Mouse (Mus musculus) forebrain, embryonic 11.5 days (tissue): Measurements from ENCODE around the gene Nfic. TPM values are rescaled to one million over a fixed set of nuclear protein-coding genes. Genes with fewer than 3 reads are reported as not detected.

Experiments
- ATAC-seq: fragments of 200-750 bp; cut with Nextera tagmentation; replicated peaks from 2 replicates; pipeline ENCODE4 v1.8.0; 2017; ENCODE audit warnings: moderate TSS enrichment; ENCODE audit not compliant: low FRiP score
- DNase-seq: peaks from one replicate; pipeline ENCODE4 v3.0.0-alpha.2; 2017; ENCODE audit warnings: low spot score
- H3K27ac ChIP-seq: fragments of 300-500 bp; sonication (generic); 2 replicates; pipeline ENCODE4 v1.5.1; 2014; ENCODE audit warnings: low read depth, low read length
- H3K27me3 ChIP-seq: fragments of 300-500 bp; sonication (generic); 2 replicates; pipeline ENCODE4 v1.6.1; 2014; ENCODE audit warnings: mild to moderate bottlenecking, low read length, mixed read lengths; ENCODE audit not compliant: control insufficient read depth, insufficient read depth
- H3K36me3 ChIP-seq: fragments of 300-500 bp; sonication (generic); 2 replicates; pipeline ENCODE4 v1.6.1; 2014; ENCODE audit warnings: mild to moderate bottlenecking, low read length, moderate library complexity, mixed read lengths; ENCODE audit not compliant: control insufficient read depth, insufficient read depth
- H3K4me1 ChIP-seq: fragments of 300-500 bp; sonication (generic); replicated peaks from 2 replicates; pipeline ENCODE4 v1.6.1; 2014; ENCODE audit warnings: low read length, mixed read lengths; ENCODE audit not compliant: control insufficient read depth, insufficient read depth
- H3K4me2 ChIP-seq: fragments of 300-500 bp; sonication (generic); 2 replicates; pipeline ENCODE4 v1.6.1; 2014; ENCODE audit warnings: low read depth, mild to moderate bottlenecking, low read length, moderate library complexity, mixed read lengths; ENCODE audit not compliant: severe bottlenecking
- H3K4me3 ChIP-seq: fragments of 300-500 bp; sonication (generic); 2 replicates; pipeline ENCODE4 v1.5.1; 2014; ENCODE audit warnings: low read depth, low read length
- H3K9ac ChIP-seq: fragments of 300-500 bp; sonication (generic); 2 replicates; pipeline ENCODE4 v1.6.1; 2014; ENCODE audit warnings: low read length
- H3K9me3 ChIP-seq: fragments of 300-500 bp; sonication (generic); 2 replicates; pipeline ENCODE4 v1.6.1; 2016; ENCODE audit warnings: low read length, mixed read lengths; ENCODE audit not compliant: control insufficient read depth
- WGBS: fragments of 180-500 bp; shearing (Covaris S2); extraction: QIAGEN DNeasy Blood & Tissue Kit; methylation state at CpG from one replicate; pipeline ENCODE4 v1.1.7; 2014; 5-methylcytosine and 5-hydroxymethylcytosine counted together
- polyA plus RNA-seq: library from polyadenylated mRNA; unstranded; fragments of >200 nt; fragmentation: Nextera tagmentation; extraction: Ambion mirVana; gene quantifications from 2 replicates; pipeline ENCODE4 v1.2.1, GENCODE M21; 2014

Nfic gene
- polyA plus RNA-seq, 1 experiment from 2014 or later = 10.8 TPM

DNA sequence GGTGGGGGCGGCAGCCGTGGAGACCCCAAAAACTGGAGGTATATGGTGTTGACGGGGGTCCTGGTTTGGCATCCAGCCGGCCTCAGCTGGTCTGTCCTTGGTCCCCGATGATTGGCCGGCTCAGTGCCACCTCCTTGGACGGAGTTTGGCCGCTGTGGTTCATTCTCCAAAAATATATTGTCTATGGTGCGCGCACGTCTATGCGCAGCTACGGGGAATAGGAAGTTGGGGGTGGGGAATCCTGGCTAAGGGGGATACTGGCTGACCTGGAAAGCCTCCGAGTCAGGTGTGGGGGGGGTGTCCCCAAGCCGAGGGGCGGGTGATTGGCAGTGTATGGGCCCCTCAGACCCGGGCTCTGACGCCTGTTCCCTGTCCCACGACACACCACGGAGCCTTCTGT lies 5.0 kb upstream of the Nfic start:
- no peak overlapping the region for H3K9ac ChIP-seq
- no peaks in the 10 kb centered on the region for H3K9me3 ChIP-seq
- ATAC-seq = no peak
- no peak overlapping the region for H3K4me2 ChIP-seq
- DNase-seq = no peak
- H3K4me1 ChIP-seq = peaks cover 9% of the 10 kb centered on the region
- 19% methylated on average over 20 of the region's 20 CpGs for whole genome bisulfite sequencing
- H3K36me3 ChIP-seq = no peaks in the 10 kb centered on the region
- no peak overlapping the region for H3K27ac ChIP-seq
- H3K27me3 ChIP-seq = peaks cover 58% of the 10 kb centered on the region
- H3K4me3 ChIP-seq = no peak overlapping the region

DNA sequence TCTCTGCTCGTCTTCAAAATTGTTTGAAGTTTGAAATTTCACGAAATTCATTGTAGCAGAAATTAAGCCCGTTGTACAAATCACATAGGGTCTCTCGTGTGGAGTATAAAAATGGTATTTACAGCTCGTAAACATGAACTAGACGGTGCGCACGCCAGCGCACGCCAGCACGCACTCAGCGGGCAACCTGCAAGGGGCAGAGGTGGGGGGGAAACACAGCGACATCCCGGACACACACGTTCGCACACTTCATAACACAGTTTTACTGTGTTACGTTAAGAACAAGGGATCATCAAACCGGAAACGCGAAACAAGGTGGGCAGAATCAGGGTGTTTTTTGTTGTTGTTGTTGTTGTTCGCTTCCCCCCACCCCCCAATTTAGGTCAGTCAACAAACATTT lies 4.0 kb upstream of the Nfic start:
- DNase-seq (no peak), ATAC-seq (no peak)
- H3K27me3 ChIP-seq = peaks cover 66% of the 10 kb centered on the region
- 69% methylated on average over 21 of the region's 21 CpGs for WGBS
- no peaks in the 10 kb centered on the region for H3K36me3 ChIP-seq
- no peak overlapping the region for H3K9ac ChIP-seq
- H3K4me3 ChIP-seq = no peak overlapping the region
- no peaks in the 10 kb centered on the region for H3K9me3 ChIP-seq
- peaks cover 5% of the 10 kb centered on the region; the same call in 1 of the 2 replicates for H3K4me1 ChIP-seq
- no peak overlapping the region for H3K27ac ChIP-seq
- no peak overlapping the region for H3K4me2 ChIP-seq

DNA sequence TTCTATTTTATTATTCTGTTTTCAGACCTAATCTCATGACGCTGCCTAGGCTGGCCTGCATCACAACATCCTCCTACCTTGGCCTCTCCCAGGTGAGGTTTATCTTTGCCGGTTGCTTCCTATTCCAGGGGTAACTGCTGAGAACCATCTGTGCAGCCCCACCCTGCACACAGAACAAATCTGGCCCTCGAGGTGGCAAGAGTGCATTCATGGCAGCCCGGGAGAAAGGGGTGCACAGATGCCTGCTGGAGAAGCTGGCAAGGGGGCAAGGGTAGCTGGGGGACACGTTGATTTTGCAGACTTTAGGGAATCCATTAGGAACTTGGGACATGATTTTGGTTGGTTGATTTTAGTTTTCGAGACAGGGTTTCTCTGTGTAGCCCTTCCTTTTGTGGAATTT lies 2.8 kb upstream of the Nfic start:
- WGBS = 84% methylated on average over 6 of the region's 6 CpGs
- ATAC-seq = no peak
- no peak for DNase-seq

DNA sequence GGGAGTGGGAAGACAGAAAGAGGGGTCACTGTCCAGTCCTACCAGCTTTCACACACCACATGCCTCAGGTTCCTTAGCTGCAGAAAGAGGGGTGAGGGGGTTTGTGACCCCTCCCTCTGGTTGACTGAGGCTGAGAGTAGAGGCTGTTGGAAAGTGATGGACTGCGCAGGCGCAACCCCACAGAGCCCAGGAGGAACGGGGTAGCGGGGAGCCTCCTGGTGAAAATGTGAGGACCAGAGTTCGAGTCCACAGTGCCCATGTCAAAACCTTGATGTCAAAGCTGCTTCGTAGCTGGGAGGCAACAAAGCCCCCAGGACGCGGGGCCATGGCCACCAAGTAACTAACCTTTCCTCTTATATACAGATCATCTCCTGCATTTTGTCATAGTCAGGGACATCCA lies 2.2 kb upstream of the Nfic start:
- Histone ChIP-seq H3K9ac (no peak overlapping the region), H3K27me3 (peaks cover 65% of the 10 kb centered on the region), H3K4me1 (no peaks in the 10 kb centered on the region), H3K4me3 (no peak overlapping the region), H3K27ac (no peak overlapping the region), H3K9me3 (no peaks in the 10 kb centered on the region), H3K36me3 (no peaks in the 10 kb centered on the region), H3K4me2 (no peak overlapping the region)
- DNase-seq (peak; percentile 50), ATAC-seq (no peak)
- 82% methylated on average over 8 of the region's 8 CpGs for WGBS

More for the DNA sequence above, 2.8 kb upstream of the Nfic start:
- Histone ChIP-seq H3K4me2 (no peak overlapping the region), H3K4me3 (no peak overlapping the region), H3K4me1 (no peaks in the 10 kb centered on the region), H3K36me3 (no peaks in the 10 kb centered on the region), H3K9ac (no peak overlapping the region), H3K9me3 (no peaks in the 10 kb centered on the region), H3K27me3 (peaks cover 65% of the 10 kb centered on the region), H3K27ac (no peak overlapping the region)

DNA sequence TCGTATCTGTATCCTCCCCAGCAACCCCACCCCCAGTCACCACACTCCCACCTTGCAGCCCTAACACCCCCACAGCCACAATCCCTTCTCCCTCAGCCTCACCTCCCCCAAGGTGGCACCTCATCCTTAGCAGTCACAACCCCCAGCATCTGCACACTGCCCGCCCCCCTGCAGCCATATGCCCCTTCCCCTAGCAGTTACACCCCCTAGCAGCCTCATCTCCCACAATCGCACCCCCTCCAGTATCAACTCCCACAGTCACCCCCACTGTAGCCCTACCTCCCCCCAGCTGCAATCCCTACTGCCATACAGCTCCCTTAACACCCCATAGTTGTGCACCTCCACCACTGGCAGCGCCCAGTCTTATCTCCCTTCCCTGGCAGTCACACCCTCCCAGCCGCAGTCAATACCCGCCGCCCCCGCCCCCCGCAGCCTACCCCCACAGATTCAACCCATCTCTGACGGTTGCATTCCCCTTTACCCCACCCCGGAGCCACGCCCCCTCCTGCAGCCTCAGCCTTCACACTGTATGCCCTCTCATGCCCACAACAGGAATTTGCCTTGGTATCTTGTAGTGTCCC lies 1.6 kb upstream of the Nfic start:
- peak; percentile 48 for DNase-seq
- H3K4me2 ChIP-seq = no peak overlapping the region
- no peak for ATAC-seq

DNA sequence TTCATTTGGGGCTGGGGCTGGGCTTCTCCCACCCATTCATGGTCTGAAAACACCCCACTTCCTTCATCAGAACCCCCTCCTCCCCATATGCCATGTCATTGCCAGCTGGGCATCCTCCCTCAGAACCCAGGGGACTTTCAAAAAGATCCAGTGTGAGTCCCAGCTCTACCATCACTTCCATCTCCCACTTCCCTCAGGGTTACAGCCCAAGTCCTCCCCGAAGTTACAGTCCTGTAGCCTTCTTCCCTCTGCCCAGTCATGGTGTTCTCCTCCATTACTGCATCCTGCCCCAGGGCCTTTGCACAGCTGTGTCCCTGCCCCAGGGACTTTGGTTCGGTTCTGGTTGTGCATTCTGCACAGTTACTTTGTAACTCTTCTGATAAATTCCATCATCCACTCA lies 1.3 kb downstream of the Nfic start:
- Histone ChIP-seq H3K27me3 (peaks cover 51% of the 10 kb centered on the region), H3K4me2 (no peak overlapping the region), H3K27ac (no peak overlapping the region), H3K9ac (no peak overlapping the region), H3K9me3 (no peaks in the 10 kb centered on the region), H3K4me1 (no peaks in the 10 kb centered on the region), H3K4me3 (no peak overlapping the region), H3K36me3 (no peaks in the 10 kb centered on the region)
- no peak for ATAC-seq
- WGBS = 79% methylated on average over 2 of the region's 2 CpGs
- DNase-seq = no peak

More for the DNA sequence above, 1.6 kb upstream of the Nfic start:
- no peaks in the 10 kb centered on the region for H3K9me3 ChIP-seq
- no peak overlapping the region for H3K4me3 ChIP-seq
- no peaks in the 10 kb centered on the region for H3K4me1 ChIP-seq
- WGBS = 63% methylated on average over 12 of the region's 12 CpGs
- no peak overlapping the region for H3K9ac ChIP-seq
- peaks cover 65% of the 10 kb centered on the region for H3K27me3 ChIP-seq
- no peaks in the 10 kb centered on the region for H3K36me3 ChIP-seq
- no peak overlapping the region for H3K27ac ChIP-seq

DNA sequence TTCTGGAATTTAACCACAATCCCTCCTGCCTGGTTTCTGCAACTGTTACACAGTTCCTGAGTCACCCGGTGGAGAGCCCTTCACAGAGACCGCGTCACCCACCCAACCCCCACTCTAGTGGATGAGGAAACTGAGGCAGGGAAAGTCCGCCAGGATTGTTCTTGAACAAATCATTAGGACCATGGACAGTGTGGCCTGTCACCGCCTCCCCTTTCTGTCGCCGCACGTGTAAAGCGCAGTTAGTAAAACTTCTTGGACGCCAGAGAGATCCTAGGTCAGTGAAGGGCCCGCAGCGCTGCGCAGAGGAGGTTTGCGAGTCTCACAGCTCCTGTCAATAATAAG lies 2.5 kb downstream of the Nfic start:
- DNase-seq (peak; percentile 54), ATAC-seq (no peak)
- H3K4me3 ChIP-seq = no peak overlapping the region
- no peaks in the 10 kb centered on the region for H3K36me3 ChIP-seq
- no peaks in the 10 kb centered on the region for H3K4me1 ChIP-seq
- peaks cover 46% of the 10 kb centered on the region for H3K27me3 ChIP-seq
- no peak overlapping the region for H3K9ac ChIP-seq
- no peaks in the 10 kb centered on the region for H3K9me3 ChIP-seq
- no peak overlapping the region for H3K4me2 ChIP-seq
- 4% methylated on average over 14 of the region's 14 CpGs for WGBS
- H3K27ac ChIP-seq = no peak overlapping the region

DNA sequence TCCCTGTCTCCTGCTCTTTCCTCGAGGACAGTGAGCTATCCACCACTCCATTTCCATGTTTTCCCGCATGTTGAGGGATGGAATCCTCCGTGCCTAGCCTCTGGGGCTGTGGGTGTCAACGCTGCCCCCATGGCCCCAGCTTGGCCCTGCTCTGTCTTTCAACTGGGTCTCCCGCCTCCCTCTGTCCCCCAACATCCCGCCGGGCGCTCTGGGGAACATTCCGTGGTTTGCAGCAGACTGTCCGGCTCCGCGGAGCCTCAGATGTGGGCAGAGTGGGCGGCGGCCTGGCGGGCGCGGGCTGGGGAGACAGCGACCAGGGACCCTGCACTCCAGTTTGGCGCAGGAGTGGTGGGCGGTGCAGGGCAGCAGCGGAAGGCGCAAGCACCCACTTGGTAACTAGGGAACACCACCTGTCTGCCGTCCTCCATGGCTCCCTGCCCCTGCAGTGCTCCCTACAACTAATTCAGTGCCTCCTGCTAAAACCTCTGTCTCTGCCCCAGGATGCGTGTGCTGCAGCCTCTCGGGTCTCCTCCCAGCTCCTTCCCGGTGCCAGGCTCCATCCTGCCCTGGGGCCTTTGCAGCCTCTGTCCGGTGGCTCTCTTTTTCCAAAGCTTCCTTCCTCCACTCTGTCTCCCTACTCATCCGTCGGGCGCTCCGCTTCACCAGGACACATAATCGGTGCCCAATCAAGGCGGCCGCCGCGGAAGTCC lies 3.0 kb downstream of the Nfic start:
- ATAC-seq (no peak), DNase-seq (peak; percentile 52)
- no peaks in the 10 kb centered on the region for H3K36me3 ChIP-seq
- H3K4me1 ChIP-seq = no peaks in the 10 kb centered on the region
- H3K27me3 ChIP-seq = peaks cover 46% of the 10 kb centered on the region
- H3K9ac ChIP-seq = no peak overlapping the region
- WGBS = 12% methylated on average over 36 of the region's 36 CpGs
- H3K27ac ChIP-seq = no peak overlapping the region
- no peaks in the 10 kb centered on the region for H3K9me3 ChIP-seq
- H3K4me2 ChIP-seq = no peak overlapping the region
- no peak overlapping the region for H3K4me3 ChIP-seq

DNA sequence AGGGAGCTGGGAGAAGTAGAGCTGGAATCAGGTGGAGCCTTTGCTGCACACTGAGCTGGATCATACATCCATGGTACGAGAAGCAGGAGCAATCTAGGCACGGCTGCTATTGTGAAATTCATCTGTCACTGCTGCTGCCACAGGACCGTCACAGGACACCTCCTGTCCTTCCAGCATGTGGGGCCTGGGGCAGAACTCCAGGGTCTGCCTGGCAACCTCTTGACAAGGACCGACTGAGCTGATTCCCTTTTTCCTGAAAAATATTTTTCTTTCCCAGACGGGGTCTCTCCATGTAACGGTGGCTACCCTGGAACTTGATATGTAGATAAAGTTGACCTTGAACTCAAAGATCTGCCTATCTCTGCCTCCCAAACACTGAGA lies 4.1 kb downstream of the Nfic start:
- Histone ChIP-seq H3K4me3 (no peak overlapping the region), H3K4me2 (no peak overlapping the region), H3K4me1 (no peaks in the 10 kb centered on the region), H3K27me3 (peaks cover 44% of the 10 kb centered on the region), H3K36me3 (no peaks in the 10 kb centered on the region), H3K9ac (no peak overlapping the region), H3K27ac (no peak overlapping the region), H3K9me3 (no peaks in the 10 kb centered on the region)
- no peak for DNase-seq
- no peak for ATAC-seq
- 69% methylated on average over 6 of the region's 6 CpGs for WGBS
